Mouse (Mus musculus): ENCODE results near the gene Mtx1.
"Not testable (repeated sequence)": the region's sequence is repeated elsewhere in the genome, so short reads cannot be mapped to it uniquely, and the experiment has no call there.

Gene Mtx1

GRCm38 (mm10) chr3:89242331-89242895, 15.5 kb upstream of the Mtx1 start:
- no peak for DNase-seq (ENCODE audit: low spot score in 2 of 2)

GRCm38 (mm10) chr3:89238494-89238893, 11.6 kb upstream of the Mtx1 start:
- DNase-seq (ENCODE audit: low spot score in 2 of 2), result no peak

- DNase-seq (ENCODE audit: low spot score in 2 of 2), result no peak
These were observed 10.8 kb upstream of the Mtx1 start for GRCm38 (mm10) chr3:89237682-89238081.

- DNase-seq (ENCODE audit: low spot score in 2 of 2), result no peak
These were observed 9.6 kb upstream of the Mtx1 start for GRCm38 (mm10) chr3:89236516-89236915.

GRCm38 (mm10) chr3:89233562-89234110, 6.7 kb upstream of the Mtx1 start:
- DNase-seq (ENCODE audit: low spot score in 2 of 2), result no peak

GRCm38 (mm10) chr3:89232614-89233013, 5.7 kb upstream of the Mtx1 start:
- no peak for DNase-seq (ENCODE audit: low spot score in 2 of 2)

- DNase-seq (ENCODE audit: low spot score in 2 of 2), result no peak
These were observed 4.9 kb upstream of the Mtx1 start for GRCm38 (mm10) chr3:89231772-89232275.

- DNase-seq (ENCODE audit: low spot score in 2 of 2), result no peak
These were observed 4.5 kb upstream of the Mtx1 start for GRCm38 (mm10) chr3:89231345-89231744.

- no peak for DNase-seq (ENCODE audit: low spot score in 2 of 2)
These were observed 3.7 kb upstream of the Mtx1 start for GRCm38 (mm10) chr3:89230561-89230960.

- DNase-seq (ENCODE audit: low spot score in 2 of 2), result no peak
These were observed 2.4 kb upstream of the Mtx1 start for GRCm38 (mm10) chr3:89229276-89229675.

GRCm38 (mm10) chr3:89228836-89229235, 1.9 kb upstream of the Mtx1 start, which contains the start of gene Muc1:
Gene Muc1, plus strand, starts transcription at chr3:89229057.
- no peak for DNase-seq (ENCODE audit: low spot score in 2 of 2)

- peak; percentile 65 to 73 for DNase-seq (ENCODE audit: low spot score in 2 of 2)
These were observed 1.3 kb upstream of the Mtx1 start for GRCm38 (mm10) chr3:89228180-89228549.

GRCm38 (mm10) chr3:89227307-89228179, 655 bp upstream of the Mtx1 start:
- DNase-seq (ENCODE audit: low spot score in 2 of 2), result peak; percentile 90 to 95

GRCm38 (mm10) chr3:89226361-89226760, 527 bp downstream of the Mtx1 start:
- DNase-seq (ENCODE audit: low spot score in 2 of 2), result no peak

GRCm38 (mm10) chr3:89225918-89226317, 970 bp downstream of the Mtx1 start:
- no peak for DNase-seq (ENCODE audit: low spot score in 2 of 2)

- no peak for DNase-seq (ENCODE audit: low spot score in 2 of 2)
These were observed 1.5 kb downstream of the Mtx1 start for GRCm38 (mm10) chr3:89225321-89225815.

GRCm38 (mm10) chr3:89224796-89225195, 2.1 kb downstream of the Mtx1 start:
- DNase-seq (ENCODE audit: low spot score in 2 of 2), result no peak

GRCm38 (mm10) chr3:89221167-89221566, 5.7 kb downstream of the Mtx1 start:
- no peak for DNase-seq (ENCODE audit: low spot score in 2 of 2)

GRCm38 (mm10) chr3:89219546-89219945, 7.3 kb downstream of the Mtx1 start:
- no peak for DNase-seq (ENCODE audit: low spot score in 2 of 2)

GRCm38 (mm10) chr3:89218271-89218670, 8.6 kb downstream of the Mtx1 start:
- no peak for DNase-seq (ENCODE audit: low spot score in 2 of 2)

GRCm38 (mm10) chr3:89216407-89216806, 10.5 kb downstream of the Mtx1 start:
- DNase-seq (ENCODE audit: low spot score in 2 of 2), result not testable (repeated sequence)

GRCm38 (mm10) chr3:89215853-89216252, 11.0 kb downstream of the Mtx1 start:
- peak; percentile 81 to 84 for DNase-seq (ENCODE audit: low spot score in 2 of 2)
